Mouse (Mus musculus) layer of hippocampus, adult 9-10 months (tissue): ENCODE measurements at regions not wholly inside any gene's neighbourhood (a gene's known extent, or its start where the extent isn't known, plus 50 kb on each side); places are given as distances from the start of the nearest gene placed in this dataset.

ENCODE experiments used
- DNase-seq: peaks from one replicate; pipeline ENCODE4 v3.0.0; 2022; ENCODE audit warnings: low spot score

GRCm38 (mm10) chr3:38130088-38130487 lies 354.6 kb downstream of the Ankrd50 start:
- DNase-seq, result no peak

DNA sequence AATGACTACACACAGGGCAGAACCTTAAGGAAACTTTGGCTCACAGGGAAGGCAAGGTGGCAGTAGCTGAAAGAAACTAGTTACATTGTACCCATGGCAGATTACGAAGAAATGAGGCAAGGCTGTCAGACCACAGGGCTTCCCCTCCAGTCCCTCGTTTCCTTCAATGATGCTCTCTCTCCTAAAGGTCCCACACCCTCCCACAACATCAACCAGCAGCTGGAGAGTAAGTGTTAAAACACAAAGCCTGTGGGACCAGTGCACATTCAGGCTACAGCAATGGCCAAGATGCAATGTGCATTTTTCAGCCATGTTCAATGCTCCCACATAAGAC lies 355.5 kb downstream of the Ankrd50 start:
- DNase-seq, result no peak

GRCm38 (mm10) chr3:38128486-38129166 lies 356.0 kb downstream of the Ankrd50 start:
- no peak for DNase-seq

DNA sequence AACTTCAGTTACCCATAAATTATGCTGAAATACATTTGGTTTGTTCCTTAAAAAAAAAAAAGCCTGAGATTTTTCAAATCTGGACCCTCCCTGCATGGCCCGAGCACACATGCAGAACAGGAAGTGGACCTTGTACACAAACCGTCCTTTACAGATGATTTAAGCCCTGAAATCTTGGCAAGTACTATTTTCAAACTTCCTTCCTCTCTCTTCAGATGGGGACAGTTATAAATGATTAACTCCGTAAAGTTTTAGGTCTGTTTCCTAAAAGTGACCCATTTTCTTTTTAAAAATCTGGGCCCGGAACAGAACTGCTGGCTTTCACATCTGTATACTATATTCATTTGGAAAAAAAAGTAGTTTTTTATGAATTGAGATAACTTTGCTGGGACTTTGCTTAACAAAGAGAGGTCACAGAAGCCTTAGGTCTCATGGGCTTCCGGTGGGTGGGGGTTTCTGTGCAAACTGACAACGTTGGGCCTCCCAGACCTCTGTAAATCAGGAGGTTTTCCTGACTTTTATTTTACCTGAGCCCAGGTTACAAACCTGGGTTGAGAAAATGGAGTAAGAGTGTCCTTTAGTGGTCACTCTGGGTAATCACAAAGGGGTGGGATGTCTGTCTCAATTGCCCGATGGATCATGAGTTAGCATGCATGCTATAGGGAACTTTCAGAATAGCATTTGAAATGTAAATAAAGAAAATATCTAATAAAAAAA lies 368.4 kb downstream of the Ankrd50 start:
- no peak for DNase-seq

- DNase-seq, result no peak
These were observed 372.1 kb downstream of the Ankrd50 start for GRCm38 (mm10) chr3:38112568-38112967.

GRCm38 (mm10) chr3:38105022-38105857 lies 379.4 kb downstream of the Ankrd50 start:
- DNase-seq, result no peak

DNA sequence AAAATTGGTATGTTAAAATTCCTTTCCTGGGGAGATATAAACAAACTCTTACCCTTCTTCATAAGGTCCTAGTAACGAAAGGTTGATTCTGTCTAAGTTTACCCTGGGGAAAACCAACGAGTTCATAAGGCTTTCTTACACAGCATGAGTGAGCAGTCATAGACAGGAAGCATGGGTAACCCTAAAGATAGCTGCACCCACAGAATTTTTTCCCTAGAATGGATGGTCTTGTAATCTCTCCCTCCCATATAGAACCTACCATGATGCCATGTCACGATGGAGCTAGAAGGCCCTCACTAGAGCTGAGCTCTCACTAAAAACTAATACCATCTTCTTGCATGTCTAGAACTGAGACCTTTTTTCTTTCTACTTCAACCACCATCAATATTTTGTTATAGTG lies 380.1 kb upstream of the Gm5148 start:
- no peak for DNase-seq

DNA sequence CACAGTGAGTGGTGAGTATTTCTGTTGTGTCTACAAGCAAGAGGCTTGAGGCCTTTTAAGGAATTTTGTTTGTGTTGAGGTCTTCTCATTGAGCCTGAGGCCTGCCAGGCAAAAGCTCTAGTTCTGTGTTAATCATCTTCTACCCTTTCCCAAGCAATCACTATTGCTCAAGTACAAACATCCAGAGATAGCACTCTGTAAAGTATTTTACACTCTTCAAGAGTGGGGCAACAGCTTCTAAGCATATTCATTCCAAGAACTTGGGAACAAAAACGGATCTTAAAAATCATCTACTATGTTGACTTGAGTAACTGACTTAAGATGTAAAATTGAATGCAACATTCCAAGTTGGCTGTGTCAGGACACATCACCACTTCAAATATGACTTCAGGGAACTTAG lies 378.7 kb upstream of the Gm5148 start:
- no peak for DNase-seq

DNA sequence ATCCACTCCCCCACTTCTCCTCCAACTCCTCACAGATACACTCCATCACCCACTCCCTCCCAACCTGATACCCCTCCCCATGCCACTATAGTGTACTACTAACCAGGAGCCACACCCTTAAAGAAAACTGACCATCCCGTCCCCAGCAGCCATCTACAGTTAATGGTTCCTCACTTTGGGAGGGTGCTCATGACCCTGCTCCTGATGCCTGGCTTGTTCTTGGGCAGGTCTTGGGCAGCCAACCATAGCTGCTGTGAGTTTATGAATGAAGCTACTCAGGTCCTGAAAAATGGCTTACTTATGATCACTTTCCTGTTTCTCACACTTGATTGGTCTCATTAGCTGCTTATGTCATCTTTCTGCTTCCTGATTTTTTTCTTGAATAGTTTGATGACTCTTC lies 377.9 kb upstream of the Gm5148 start:
- DNase-seq, result no peak

DNA sequence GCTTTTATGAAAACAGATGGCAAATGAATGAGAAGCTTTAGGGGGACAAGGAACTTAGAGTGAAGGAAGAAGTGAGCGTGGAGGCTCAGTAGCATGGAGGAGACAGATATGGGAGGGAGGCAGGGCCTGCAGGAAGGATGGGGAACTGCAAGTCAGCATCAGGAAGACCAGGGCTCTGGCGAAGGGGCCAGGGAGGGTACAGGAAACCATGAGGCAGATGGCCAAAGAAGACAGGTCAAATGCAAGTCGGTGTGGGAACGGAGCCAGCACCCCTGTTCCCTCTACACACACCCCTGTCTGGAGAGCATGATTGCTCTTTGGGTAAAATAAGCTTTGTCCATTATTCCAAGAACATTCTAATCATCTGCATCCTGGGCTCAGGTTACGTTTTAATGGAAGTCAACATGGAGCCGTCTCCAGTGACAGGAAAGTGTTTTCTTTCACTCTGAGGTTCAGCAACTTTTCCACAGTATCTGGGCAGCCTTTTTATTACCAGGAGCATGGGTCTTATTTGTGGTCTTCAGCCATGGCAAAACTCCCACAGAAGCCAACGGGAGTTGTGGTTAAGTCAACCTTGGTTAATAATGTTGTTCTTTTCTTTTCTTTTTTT lies 370.2 kb upstream of the Gm5148 start:
- DNase-seq, result no peak

GRCm38 (mm10) chr3:38084548-38084947 lies 360.3 kb upstream of the Gm5148 start:
- DNase-seq, result no peak

DNA sequence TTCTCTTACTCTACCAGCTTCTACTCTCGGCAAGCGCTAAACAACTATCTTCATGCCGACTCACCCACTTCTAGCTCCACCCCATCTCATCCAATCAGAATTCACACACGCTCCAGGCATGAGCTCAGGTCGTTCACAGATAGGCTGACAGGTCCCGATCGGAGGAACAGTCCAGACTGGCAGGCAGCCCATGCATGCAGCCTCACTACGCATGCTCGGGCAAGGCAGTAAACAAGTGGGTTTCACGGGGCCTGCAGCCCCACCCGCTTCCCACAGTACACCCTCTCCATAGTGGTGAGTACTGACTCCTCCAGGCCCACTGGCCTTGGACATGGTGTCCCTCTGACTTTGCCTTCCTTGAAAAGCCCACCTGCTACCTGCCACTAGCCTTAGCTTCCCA lies 358.1 kb upstream of the Gm5148 start:
- no peak for DNase-seq

DNA sequence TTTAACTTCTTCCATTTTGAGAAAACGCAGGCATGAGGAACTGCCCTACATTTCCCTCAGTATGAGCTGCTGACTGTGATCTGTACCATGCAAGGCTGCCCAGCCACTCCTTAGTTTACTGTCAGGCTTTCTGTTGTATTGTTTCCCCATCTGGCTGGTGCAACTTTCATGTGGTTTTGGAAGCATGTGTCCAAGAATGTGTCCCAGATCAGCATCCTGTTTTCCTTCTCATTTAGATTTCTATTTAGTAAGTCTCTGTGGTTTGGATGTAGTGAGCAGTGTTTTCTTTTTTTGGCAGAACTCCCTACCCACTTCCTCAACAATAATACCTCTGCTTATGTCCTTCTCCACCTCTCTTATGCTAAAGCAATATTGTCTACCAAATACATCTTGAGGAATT lies 352.5 kb upstream of the Gm5148 start:
- no peak for DNase-seq

- DNase-seq, result no peak
These were observed 349.7 kb upstream of the Gm5148 start for GRCm38 (mm10) chr3:38073946-38074345.

- DNase-seq, result no peak
These were observed 331.3 kb upstream of the Gm5148 start for GRCm38 (mm10) chr3:38055627-38056026.

DNA sequence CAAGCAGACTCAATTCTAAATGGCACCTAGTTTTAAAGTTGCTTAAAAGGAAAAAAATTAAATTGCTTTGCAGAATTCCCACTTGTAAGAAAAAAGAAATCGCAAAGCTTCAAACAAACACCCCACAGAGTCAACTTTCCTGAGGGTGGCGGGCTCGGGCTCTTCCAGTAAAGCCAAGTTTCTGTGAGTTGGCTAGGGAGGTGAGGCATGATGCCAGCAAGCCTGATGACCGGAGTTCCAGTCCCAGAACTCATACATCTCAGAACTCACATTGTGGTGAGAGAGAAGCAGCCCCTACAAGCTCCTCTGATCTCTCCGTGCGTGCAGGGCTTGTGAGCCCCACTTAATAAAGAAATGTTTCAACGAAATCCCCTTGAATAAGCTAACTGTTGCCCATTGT lies 328.7 kb upstream of the Gm5148 start:
- DNase-seq, result no peak

GRCm38 (mm10) chr3:38051748-38052147 lies 327.5 kb upstream of the Gm5148 start:
- no peak for DNase-seq

- DNase-seq, result no peak
These were observed 326.6 kb upstream of the Gm5148 start for GRCm38 (mm10) chr3:38050856-38051255.

DNA sequence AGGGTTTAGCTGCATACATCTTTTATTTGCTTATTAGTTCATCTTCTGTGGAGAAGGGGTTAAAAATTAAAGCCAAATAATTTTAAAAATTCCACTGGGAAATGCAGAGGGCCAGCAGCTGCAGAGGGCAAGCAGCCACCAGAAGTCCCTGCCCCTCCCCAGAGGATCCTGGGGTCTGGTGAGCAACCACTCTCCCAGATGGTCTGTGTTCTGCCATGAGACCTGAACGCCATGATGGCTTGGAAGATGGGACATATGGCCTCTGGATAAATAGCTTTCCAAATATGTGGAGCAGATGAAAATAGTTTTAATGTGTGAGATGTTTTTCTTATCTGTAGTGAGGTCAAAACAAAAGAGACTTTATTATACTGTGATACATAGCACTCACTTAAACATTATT lies 326.1 kb upstream of the Gm5148 start:
- DNase-seq, result no peak

- DNase-seq, result no peak
These were observed 325.0 kb upstream of the Gm5148 start for GRCm38 (mm10) chr3:38049290-38049689.

- no peak for DNase-seq
These were observed 323.2 kb upstream of the Gm5148 start for GRCm38 (mm10) chr3:38047445-38047844.

DNA sequence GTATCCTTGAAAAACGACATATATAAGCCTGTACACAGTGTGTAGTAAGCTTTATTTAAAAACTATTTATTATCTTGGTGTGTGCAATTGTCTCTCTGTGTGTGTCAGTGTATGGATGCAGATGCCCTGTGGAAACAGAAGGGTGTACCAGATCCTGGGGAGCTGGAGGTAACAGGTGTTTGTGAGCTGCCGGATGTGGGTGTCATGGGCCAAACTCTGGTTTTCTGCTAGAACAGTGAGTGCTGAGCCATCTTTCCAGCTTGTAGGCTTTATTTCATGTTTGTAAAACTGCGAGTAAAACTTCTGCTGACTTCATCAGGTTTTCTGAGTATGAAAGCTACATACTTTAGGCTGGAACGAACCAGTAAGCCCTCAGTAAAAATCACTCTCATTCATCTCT lies 322.3 kb upstream of the Gm5148 start:
- no peak for DNase-seq

DNA sequence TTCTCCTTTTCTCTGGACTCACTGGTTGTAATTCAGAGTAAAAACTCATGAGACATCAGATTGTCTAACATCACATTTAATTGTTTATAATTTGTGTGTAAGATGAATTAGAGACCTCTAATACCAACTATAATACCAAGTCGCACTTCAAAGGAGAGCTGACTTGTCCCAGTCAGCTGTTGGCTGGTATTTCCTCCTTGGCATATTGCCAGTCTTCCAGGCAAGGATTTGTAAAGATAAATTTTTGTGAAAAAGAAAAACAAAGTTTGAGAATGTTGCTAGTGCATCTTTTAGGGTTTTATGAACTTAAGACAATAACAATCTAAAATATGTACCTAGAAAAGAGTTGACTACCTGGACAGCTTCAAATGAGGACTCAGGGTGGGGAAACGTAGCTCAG lies 321.7 kb upstream of the Gm5148 start:
- DNase-seq, result no peak
